Mouse (Mus musculus): ENCODE measurements around the gene H2-DMb2.
A peak's percentile ranks its signal among the peaks of the same experiment; 100 is the strongest.

The H2-DMb2 gene

DNA sequence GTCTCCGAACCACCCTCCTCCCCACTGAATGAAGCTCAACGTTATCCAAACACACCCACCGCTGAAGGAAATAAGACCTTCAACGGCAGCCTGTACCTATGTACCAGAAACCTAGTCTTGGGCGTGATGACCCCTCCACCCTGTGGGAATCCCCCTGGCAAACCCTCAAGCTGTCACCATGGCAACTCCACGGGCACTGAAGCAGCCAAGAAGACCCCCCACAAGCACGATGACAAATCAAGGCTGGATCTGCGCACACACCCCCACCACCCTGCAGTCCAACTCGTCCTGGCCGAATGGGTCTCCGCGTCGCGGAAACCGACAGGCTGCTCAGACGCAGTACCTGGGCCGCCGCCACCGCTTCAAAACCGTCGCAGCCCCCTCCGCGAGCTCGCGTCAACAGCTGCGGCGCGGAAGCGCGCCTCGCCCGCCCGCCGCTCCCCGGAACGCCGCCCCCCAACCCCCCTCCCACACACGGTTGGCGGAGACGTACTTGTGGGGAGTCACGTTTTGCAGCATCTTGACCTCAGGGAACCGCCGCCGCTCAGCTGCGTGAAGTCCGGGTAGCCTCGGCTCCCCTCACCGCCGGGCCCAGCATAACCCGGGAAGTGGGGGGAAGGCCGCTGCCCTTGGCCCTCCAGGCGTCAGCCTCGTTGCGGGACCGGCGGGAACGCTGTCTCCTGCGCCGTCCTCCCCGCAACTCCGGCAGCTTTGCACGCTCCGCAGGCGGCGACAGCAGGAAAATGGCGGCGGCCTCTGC, 24.8 kb upstream of the H2-DMb2 start:
- peak in 1 of 2 experiments; percentile 31 for DNase-seq (ENCODE audit: low spot score in 2 of 2)

GRCm38 (mm10) chr17:34118873-34119248, 24.2 kb upstream of the H2-DMb2 start:
- DNase-seq (ENCODE audit: low spot score in 2 of 2) = no peak

DNA sequence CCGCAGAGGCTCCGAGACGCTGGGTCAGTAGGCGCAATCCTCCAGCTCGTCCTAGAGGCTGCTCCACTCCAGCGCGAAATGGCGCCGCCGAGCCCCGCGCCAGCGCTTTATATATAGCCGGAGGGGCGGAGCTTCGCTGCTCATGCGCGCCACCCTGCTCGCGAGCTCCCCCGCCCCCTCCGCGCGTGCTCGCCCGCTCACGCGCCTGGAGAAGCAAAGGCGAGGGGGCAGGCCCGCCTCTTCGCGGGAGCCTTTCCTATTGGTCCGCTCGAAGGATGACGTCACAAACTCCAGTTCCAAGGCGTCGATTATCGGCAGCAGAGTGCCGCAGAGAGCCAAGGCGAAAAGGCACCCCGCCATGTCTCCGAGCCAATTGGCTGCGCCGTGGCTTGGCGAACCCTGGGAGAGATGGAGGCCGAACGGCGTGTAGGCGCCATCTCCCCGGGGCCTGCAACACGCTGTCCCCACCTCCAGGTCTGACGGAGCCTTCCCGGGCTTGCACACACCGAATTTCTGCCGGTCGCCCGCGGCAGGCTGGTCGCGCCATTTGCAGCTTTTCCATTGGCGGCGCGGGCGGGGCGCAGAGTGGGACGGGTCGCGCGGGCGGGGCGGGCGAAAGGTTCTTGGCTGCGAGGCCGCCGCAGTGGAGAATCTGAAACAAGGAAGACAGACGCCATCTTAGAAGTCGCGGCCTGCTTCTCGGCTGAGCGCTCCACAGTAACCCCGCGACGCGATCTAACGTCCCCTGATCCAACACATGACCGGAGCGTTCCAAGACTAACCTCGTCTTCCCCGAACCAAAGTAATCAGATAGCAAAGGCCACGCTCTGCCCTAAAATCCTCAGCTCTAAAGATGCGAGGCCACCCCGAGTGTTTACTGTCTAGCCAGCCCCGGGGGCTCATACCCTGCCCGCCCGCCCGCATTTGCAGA, 23.6 kb upstream of the H2-DMb2 start, which contains the start of gene H2-DMa:
TSS of gene H2-DMa (plus strand) at position 293 of the 931 bp plus-strand sequence.
- DNase-seq (ENCODE audit: low spot score in 2 of 2) = peak; percentile 97 to 98

DNA sequence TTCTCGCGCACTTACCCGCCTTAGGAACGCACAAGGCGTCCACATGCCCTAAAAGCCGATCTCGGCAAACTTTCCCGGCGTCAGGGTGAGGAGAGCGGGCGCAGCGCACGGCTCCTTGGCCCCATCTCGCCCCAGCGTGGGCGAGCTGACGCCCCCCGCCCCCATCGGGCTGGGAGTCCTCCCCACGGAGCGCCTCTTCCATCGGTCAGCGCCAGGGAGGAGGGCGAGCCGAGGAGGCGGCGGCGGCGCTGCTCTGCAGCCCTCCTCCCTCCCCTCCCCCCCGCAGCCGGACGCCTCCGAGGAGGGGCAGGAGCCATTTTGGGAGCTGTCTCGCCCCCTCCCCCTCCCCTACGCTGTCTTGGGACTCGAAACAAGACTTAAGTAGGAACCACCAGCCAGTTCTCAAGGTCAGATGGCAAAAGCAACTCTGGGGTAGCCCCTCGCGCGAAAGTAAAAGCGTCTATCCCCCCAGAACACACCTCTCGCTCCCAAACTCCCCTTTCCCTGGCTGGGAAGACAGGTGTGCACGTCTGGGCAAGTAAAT, 22.9 kb upstream of the H2-DMb2 start:
- DNase-seq (ENCODE audit: low spot score in 2 of 2) = peak; percentile 75 to 90

GRCm38 (mm10) chr17:34120814-34121171, 22.3 kb upstream of the H2-DMb2 start:
- DNase-seq (ENCODE audit: low spot score in 2 of 2) = no peak

GRCm38 (mm10) chr17:34121172-34121878, 21.8 kb upstream of the H2-DMb2 start:
- DNase-seq (ENCODE audit: low spot score in 2 of 2) = peak; percentile 84 to 89

DNA sequence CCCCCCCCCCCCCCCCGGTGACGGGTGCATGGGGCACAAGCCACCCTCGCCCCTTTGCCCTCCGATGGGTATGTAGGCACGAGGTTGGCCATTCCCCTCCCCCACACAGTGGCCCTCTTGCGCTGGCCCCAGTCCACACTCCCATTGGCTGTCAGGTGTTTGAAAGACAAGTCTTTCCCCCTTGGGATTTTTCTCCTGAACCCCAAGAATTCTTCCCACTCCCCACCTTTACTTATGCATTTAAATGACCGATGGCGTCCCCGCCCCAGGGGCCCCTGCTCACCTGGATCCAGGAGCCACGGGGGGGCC, 21.3 kb upstream of the H2-DMb2 start:
- peak in 1 of 2 experiments; percentile 66 for DNase-seq (ENCODE audit: low spot score in 2 of 2)

- DNase-seq (ENCODE audit: low spot score in 2 of 2) = peak; percentile 96 to 98
These were observed 20.7 kb upstream of the H2-DMb2 start, which contains the start of gene Brd2 for GRCm38 (mm10) chr17:34122188-34122984. TSS of gene Brd2 (minus strand) at chr17:34122634.

DNA sequence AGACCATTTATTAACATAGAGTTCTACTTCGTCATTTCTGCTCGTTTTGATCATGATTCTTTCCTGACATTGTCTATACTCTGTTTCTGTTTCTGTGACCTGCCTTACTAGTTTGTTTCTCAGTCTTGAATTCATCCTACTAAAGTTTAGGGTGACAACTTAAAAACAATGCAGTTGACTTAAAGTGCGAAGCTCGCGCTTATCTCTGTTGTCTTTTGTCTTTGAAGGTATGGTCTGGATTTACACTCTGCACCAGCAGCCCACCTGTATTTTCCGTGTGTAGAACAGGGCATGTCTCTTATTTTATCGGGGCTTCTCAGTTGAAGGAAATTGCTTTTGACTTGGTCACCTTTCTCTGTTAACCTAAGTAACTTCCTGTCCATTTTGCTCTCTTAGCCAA, 20.0 kb upstream of the H2-DMb2 start:
- DNase-seq (ENCODE audit: low spot score in 2 of 2) = no peak

- DNase-seq (ENCODE audit: low spot score in 2 of 2) = peak in 1 of 2 experiments; percentile 29
These were observed 19.6 kb upstream of the H2-DMb2 start for GRCm38 (mm10) chr17:34123518-34123917.

GRCm38 (mm10) chr17:34124649-34125048, 18.5 kb upstream of the H2-DMb2 start:
- DNase-seq (ENCODE audit: low spot score in 2 of 2) = no peak

DNA sequence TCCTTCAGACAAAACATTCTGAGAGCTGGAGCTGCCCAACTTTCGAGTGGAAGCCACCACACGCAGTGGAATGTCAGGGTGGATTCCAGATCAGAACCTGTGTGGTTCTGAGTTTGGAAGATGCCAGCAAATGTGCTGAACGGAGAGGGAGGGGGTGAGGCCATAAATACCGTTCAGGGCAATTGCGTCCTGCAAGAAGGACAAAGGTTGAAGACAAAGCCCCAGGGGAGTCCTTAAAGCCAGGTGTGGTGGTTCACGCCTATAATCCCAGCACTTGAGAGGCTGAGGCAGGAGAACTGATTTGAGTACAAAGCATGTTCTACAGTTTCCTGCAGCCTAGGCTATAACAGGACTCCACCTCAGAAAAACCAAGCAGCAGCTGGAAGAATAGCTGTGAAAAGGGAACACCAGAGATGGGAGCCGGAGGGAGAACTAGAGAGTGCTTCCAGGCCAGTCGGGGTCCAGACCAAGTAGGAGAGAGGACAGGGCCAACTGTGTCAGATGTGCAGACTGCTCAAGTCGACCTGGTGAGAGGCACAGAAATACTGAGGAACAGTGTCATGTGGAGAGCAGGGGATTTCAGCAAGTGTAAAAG, 16.2 kb upstream of the H2-DMb2 start:
- no peak for DNase-seq (ENCODE audit: low spot score in 2 of 2)

DNA sequence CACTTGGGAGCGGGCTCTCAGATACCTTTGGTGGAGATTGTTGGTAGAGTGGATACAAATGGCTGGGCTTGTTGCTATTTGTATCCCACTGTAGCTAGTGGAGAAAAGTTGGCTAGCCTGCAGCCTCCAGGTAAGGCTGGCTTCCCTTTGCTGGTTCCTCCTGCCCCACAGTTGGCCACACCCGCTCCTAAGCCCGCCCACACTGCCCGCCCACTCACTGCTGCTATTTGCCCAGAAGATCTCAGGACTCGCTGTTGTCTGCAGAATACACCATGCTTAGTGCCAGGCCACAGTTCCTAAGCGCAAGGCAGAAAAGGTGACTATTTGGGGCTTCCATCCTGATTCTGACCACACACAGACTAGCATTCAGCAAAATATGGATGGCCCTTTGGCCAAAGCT, 15.6 kb upstream of the H2-DMb2 start:
- DNase-seq (ENCODE audit: low spot score in 2 of 2) = peak; percentile 27 to 67

GRCm38 (mm10) chr17:34128264-34128937, 14.7 kb upstream of the H2-DMb2 start:
- no peak for DNase-seq (ENCODE audit: low spot score in 2 of 2)

DNA sequence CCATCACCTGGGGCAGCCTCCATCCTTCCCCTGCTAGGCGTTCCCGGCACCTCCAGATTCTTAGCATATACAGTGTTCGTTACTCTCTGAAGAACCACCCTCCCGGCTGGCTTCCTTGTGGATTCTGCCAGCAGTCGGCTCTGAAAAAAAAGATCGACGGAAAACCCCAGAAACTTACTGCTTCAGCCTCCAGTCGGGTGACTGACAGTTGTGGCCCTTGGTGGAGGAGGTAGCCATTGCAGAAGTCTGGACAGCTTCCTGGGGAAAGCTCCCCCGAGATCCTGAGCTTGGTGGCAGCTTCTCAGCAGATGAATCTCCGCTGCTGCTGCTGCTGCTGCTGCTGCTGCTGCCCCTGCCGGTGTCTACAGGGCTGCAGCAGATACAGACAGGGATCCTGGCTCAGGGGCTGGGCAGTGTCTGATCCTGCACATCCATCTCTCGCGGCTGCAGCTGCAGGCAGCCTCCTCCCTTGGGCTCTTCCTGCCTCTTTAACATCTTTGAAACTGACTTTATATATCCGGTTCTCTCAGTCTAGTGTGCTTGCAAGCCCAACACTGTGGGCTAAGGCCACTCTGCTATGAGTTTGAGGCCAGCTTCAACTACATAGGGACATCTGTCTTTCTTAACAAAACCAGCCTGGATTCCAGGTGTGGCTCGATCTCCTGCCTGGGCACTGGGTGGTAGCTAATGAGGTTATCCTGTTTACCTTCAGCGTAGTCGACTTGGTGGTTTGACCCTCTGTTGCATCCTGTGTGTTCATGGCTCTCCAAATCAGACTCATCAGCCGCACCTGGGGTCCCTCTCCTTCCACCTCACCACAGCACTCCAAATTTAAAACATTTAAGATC, 13.9 kb upstream of the H2-DMb2 start:
- no peak for DNase-seq (ENCODE audit: low spot score in 2 of 2)

- no peak for DNase-seq (ENCODE audit: low spot score in 2 of 2)
These were observed 12.8 kb upstream of the H2-DMb2 start for GRCm38 (mm10) chr17:34130073-34130947.

DNA sequence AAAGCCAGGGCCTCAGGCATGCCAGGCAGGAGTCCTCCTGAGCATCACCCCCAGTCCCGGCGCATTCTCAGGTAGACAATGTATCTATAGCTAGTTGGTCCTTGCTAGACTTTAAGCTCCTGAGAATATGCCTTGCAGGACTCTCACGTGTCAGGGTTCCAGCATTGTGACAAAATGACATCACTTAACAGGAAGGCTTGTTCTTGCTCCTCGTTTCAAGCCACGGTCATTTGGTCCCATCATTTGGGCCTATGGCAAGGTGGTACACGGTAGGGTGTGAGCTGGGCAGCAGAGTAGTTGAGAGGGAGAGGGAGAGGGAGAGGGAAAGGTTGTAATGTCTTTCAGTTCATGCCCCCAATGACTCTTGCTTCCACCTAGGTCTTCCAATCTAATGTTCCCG, 11.2 kb upstream of the H2-DMb2 start:
- no peak for DNase-seq (ENCODE audit: low spot score in 2 of 2)

DNA sequence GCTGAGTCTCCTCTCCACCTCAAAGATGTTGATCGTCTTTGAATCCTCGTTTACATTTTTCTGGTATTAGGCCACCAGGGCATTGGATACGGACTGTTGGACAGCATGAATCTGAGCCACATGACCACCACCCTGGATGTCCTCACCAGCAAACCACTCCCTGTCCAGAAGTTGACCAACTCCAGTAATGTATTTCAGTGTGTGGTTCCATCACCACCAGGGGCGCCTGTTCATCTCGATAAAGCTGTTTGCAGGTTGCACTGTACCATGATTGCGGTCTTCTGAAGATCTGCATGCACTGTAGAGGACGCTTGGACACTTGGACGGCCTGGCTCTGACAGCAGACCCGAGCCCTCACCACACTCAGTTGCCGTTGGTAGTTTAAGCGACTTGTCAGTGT, 9.8 kb upstream of the H2-DMb2 start:
- no peak for DNase-seq (ENCODE audit: low spot score in 2 of 2)
